Mouse (Mus musculus) natural killer cell, adult 2 months (primary cell): ENCODE data around the gene Zmiz1.

ENCODE experiments used
- DNase-seq, 2 experiments: peaks; one replicate each; pipeline ENCODE4 v3.0.0; 2022; ENCODE audit warnings: low spot score in 2 of 2

The Zmiz1 gene

GRCm38 (mm10) chr14:25459016-25459393 lies at the start of gene Zmiz1:
Zmiz1 (plus strand) TSS chr14:25459185.
- peak; percentile 77 to 84 for DNase-seq

GRCm38 (mm10) chr14:25411848-25412527 lies 47.0 kb upstream of the Zmiz1 start:
- DNase-seq: no peak

DNA sequence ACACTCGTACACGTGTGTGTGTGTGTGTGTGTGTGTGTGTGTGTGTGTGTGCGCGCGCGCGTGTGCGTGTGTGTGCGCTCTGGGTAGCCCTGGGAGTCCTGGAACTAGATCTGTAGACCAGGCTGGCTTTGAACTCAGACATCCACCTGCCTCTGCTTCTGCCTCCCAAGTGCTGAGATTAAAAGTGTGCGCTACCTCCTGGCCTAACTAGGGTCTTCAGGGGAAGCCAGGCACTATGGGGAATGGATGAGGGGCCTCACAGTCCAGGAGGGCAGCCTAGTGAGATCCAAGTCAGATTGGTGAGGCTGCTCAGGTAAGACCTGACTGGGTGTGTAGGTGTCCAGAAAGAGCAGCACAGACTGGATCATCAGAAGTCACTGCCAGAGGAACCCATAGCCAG lies 46.2 kb upstream of the Zmiz1 start:
- no peak for DNase-seq

DNA sequence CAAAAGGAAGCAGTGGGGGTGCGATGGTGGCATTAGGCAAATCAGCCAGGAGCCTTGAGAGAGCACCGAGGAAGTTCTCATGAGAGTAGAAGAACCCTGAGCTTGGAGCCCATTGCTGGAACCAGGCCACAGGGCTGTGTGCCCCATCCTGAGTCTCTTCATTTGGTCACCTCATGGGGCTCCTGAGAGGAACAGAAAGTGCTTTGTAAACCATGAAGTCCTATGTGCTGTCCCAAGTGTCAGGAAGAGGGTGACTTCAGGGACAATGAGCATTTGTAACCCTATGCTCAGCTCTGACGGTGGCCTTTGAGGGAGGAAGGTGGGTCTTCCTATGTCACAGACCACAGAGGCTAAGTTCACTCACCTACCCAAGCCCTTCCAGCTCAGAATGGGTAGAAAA lies 45.5 kb upstream of the Zmiz1 start:
- no peak for DNase-seq

GRCm38 (mm10) chr14:25414115-25414514 lies 44.9 kb upstream of the Zmiz1 start:
- no peak for DNase-seq

- no peak for DNase-seq
Measured at GRCm38 (mm10) chr14:25420001-25420690, 38.8 kb upstream of the Zmiz1 start.

DNA sequence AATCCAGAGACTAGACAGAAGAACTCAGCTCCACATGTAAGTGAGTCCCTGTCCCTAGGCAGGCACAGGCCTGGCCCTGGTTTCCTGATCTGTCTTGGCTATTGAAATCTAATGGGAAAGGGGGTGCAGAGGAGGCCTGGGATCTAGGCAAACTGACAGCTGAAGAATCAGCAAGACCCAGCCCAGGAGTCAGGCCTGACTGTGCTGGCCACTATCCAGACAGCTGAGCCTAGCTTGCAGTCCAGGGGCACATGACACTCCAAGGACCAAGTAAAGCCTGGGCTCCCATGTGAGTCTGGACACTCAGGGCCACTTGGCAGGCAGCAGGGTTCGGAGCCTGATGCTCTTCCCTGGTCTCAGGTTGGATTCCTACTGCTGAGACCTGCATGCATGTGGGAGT lies 38.0 kb upstream of the Zmiz1 start:
- DNase-seq: no peak

DNA sequence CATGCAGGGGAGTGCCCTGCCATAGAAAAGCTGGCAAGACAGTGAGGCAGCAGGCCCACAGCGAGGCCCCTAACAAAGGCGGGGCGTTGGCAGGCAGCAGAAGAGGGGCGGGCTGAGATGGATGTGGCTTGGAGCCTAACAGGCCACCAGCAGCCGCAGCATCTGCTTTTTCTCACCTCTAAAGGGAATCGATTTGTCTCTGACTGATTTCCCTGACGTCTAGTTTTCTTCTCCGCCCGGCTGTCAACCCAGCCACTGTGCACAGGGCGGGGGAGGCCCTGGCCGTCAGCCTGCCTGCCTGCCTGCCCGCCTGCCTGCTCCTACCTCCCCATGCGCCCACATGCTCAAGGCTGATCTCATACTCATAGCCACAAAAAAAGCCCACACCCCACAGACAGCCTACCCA lies 37.4 kb upstream of the Zmiz1 start:
- peak; percentile 77 to 86 for DNase-seq

DNA sequence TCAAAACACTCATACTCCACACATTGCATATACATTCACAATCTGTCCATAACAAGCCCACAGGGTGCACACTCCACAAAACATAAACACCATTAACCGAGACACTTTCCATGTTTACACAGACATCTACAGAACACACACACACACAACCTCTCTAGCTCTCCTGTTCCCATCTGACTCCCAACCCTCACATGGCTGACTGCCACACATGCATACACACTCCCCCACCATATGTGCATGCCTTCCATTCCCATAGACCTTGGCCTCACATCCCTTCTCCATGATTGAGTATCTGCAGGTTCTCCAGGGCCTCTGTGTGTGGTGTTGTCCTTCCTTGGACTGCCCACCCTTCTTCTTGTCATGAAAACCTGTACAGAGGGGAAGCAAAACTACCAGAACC lies 36.0 kb upstream of the Zmiz1 start:
- no peak for DNase-seq

DNA sequence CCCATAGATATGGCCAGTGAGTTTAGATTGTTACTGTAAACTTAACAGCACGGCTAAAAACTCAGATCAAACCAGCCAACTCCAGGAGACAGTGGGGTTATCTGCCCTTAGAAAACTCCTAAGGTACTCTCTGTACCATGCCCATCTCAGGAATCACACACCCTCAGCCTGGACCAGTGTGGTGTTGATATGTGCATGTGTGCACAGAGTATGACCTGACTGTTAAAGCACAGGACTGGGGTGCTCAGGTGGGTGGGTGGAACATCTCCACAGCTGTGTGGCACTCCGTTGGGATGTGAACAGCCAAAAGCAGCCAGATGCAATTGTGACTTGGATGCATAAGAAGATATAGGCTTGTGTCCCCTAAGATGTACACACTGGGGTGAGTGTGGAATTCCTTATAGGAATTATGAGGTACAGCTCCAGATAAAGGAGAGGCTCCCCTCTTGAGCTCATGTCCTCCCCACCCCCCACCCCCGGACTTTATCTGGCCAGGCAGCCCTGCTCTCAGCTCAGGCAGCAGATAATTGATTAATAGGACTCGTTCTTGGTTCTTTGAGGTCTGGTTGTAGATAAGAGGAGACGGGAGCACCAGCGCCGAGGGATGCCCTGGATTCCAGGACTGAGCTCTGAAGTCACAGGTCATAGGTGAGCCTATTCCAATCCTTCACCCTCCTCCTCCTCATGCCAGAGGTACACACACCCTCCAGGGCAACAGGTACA lies 35.1 kb upstream of the Zmiz1 start:
- DNase-seq: no peak

DNA sequence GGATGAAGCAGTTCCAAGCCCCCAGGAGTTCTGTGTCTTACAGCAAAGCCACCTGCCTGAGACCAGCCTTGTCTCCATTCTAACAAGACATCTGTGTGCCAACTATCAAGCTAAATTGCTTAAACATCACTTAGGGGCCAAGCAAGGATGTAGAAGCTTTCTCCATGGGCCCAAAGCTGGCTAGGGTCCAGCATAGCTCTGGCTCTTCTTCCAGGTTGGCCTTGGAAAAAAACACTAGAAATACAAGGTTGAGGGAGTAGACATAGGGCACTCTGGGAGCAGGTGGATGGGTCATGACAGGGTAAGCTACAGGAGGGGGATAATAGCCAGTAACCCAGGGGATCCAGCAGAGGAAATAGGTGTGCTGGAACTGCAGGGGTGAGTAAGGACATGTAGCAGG lies 20.7 kb upstream of the Zmiz1 start:
- no peak for DNase-seq

GRCm38 (mm10) chr14:25440116-25440515 lies 18.9 kb upstream of the Zmiz1 start:
- DNase-seq: no peak

DNA sequence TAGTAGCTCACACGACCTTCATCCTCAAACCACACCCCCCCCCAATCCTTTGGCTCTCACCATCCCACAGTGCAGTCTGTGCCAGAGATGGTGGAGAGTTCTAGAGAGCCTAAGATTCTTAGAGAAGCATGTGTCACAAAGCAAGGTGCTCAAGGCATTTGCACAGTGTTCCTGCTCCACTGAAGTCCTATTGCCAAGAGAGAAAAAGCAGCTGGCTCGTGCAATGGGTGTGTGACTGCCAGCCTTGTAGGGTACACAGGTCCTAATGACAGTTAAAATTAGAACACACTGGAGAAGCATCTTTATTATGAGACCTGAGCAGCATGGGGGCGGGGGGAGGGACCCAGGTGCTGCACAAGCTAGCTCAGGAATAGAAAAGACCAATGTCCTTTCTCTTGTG lies 18.2 kb upstream of the Zmiz1 start:
- no peak for DNase-seq

DNA sequence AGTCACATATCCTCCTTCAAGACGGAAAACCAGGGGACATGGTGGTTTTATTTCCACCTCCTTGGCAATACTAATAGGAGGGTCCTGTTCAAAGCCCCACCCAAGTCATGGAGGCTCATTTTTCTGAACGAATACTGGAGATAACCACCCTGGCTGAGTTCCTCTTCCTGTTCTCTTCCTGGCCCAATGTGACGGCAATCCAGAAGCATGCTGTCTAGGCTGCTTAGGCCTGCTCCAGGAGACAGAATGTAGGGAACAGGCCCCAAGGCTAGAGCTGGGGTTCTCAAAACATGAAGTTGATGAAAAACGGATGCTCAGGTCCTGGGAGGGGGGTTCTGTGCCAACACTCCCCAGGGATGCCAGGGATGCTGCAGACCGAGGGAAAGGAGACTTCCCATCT lies 17.5 kb upstream of the Zmiz1 start:
- DNase-seq: no peak

DNA sequence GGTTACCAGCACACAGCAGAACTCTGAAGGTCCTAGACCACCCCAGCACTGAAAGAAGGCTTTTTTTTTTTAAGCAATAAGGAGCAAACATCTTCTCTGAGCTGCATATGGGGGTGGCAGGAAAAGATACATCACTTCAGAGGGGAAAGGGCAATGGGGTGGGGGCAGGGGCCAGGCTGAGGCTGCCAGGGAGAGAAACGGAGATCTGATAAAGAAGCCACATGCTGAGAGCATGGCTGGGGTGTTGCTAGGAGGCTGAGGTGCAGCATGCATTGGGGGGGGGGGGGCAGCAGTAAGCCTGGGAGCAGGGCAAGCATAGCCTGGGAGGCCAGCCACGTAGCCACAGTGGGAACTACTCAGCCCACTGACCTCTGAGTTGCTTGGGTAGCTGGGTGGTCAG lies 16.3 kb upstream of the Zmiz1 start:
- no peak for DNase-seq

- DNase-seq: no peak
Measured at GRCm38 (mm10) chr14:25447136-25447775, 11.7 kb upstream of the Zmiz1 start.

DNA sequence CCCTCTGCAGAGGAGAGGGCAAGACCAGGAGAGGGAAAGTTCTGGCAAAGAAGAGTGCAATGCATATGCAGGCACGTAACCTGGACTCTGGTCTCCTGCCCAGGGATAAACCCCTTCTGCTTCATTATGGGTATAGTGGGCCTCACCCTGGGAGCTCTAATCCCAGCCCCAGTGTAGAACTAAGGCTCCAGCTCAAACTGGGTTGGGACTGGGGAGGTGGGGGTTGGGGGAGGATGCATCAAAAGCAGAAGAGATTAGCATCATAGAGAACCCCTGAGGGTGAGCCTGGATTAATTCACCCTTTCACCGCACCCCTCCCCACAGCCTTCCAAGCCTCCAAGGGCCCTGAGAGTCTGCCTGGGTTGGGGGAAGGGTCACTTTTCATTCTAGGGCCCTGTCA lies 10.5 kb upstream of the Zmiz1 start:
- no peak for DNase-seq

GRCm38 (mm10) chr14:25451099-25451667 lies 7.8 kb upstream of the Zmiz1 start:
- no peak for DNase-seq

GRCm38 (mm10) chr14:25451699-25452632 lies 7.0 kb upstream of the Zmiz1 start:
- no peak for DNase-seq

GRCm38 (mm10) chr14:25452633-25453025 lies 6.4 kb upstream of the Zmiz1 start:
- DNase-seq: no peak
